Mouse (Mus musculus): ENCODE results near the gene Hfm1.
A peak's percentile ranks its signal among the peaks of the same experiment; 100 is the strongest.

- TF ChIP-seq POLR2A (IDR thresholded peaks at IDR 0.05; ENCODE audit: control insufficient read depth, extremely low read depth, insufficient read depth, low read length, poor library complexity) (peak; percentile 37; the same call in 1 of the 2 replicates), CTCF (IDR thresholded peaks at IDR 0.05; ENCODE audit: borderline replicate concordance, control insufficient read depth, extremely low read depth, insufficient read depth, low read length, poor library complexity) (no peak)
These were observed 37.7 kb upstream of the Hfm1 start, which contains the start of gene Cdc7 for GRCm38 (mm10) chr5:106963584-106964512.

All from thymus, adult 2 months (tissue).